Mouse (Mus musculus) intestine, embryonic 16.5 days (tissue): ENCODE measurements at regions not wholly inside any gene's neighbourhood (a gene's known extent, or its start where the extent isn't known, plus 50 kb on each side); places are given as distances from the start of the nearest gene placed in this dataset.

Source experiments
- ATAC-seq: fragments of 200-750 bp; cut with Nextera tagmentation; 2 replicates; pipeline ENCODE4 v1.8.0; 2017; ENCODE audit warnings: moderate TSS enrichment, moderate library complexity
- H3K27ac ChIP-seq: fragments of 300-500 bp; sonication (generic); 2 replicates; pipeline ENCODE4 v1.5.1; 2014; ENCODE audit warnings: mild to moderate bottlenecking, low read length
- H3K27me3 ChIP-seq: fragments of 300-500 bp; sonication (generic); replicated peaks from 2 replicates; pipeline ENCODE4 v1.6.1; 2014; ENCODE audit warnings: low read length, control low read depth, mixed read lengths; ENCODE audit not compliant: control insufficient read depth, insufficient read depth
- H3K36me3 ChIP-seq: fragments of 300-500 bp; sonication (generic); 2 replicates; pipeline ENCODE4 v1.6.1; 2014; ENCODE audit warnings: low read length, control low read depth; ENCODE audit not compliant: control insufficient read depth, insufficient read depth
- H3K4me1 ChIP-seq: fragments of 300-500 bp; sonication (generic); 2 replicates; pipeline ENCODE4 v1.6.1; 2014; ENCODE audit warnings: low read length, control low read depth, mixed read lengths; ENCODE audit not compliant: control insufficient read depth, insufficient read depth
- H3K4me2 ChIP-seq: fragments of 300-500 bp; sonication (generic); 2 replicates; pipeline ENCODE4 v1.6.1; 2014; ENCODE audit warnings: low read depth, low read length, control low read depth
- H3K4me3 ChIP-seq: fragments of 300-500 bp; sonication (generic); 2 replicates; pipeline ENCODE4 v1.5.1; 2014; ENCODE audit warnings: mild to moderate bottlenecking, low read length
- H3K9ac ChIP-seq: fragments of 300-500 bp; sonication (generic); 2 replicates; pipeline ENCODE4 v1.6.1; 2014; ENCODE audit warnings: low read depth, low read length
- H3K9me3 ChIP-seq: fragments of 300-500 bp; sonication (generic); 2 replicates; pipeline ENCODE4 v1.6.1; 2016; ENCODE audit warnings: low read length, control low read depth; ENCODE audit not compliant: control insufficient read depth
- WGBS: fragments of 180-500 bp; shearing (Covaris S2); extraction: QIAGEN DNeasy Blood & Tissue Kit; methylation state at CpG from one replicate; pipeline ENCODE4 v1.1.7; 2014; 5-methylcytosine and 5-hydroxymethylcytosine counted together

- Histone ChIP-seq H3K4me3 (no peak overlapping the region), H3K27me3 (no peaks in the 10 kb centered on the region), H3K4me2 (no peak overlapping the region), H3K4me1 (no peaks in the 10 kb centered on the region), H3K36me3 (no peaks in the 10 kb centered on the region), H3K9ac (no peak overlapping the region), H3K9me3 (no peaks in the 10 kb centered on the region), H3K27ac (no peak overlapping the region)
- 74% methylated on average over 2 of the region's 2 CpGs for WGBS
- ATAC-seq, result no peak
Observed at GRCm38 (mm10) chr9:84896073-84896472, 416.5 kb upstream of the Gm11114 start.

GRCm38 (mm10) chr9:84900643-84901042 lies 411.9 kb upstream of the Gm11114 start:
- Histone ChIP-seq H3K9ac (no peak overlapping the region), H3K27ac (no peak overlapping the region), H3K9me3 (no peaks in the 10 kb centered on the region), H3K4me1 (no peaks in the 10 kb centered on the region), H3K27me3 (no peaks in the 10 kb centered on the region), H3K4me2 (no peak overlapping the region), H3K36me3 (no peaks in the 10 kb centered on the region), H3K4me3 (no peak overlapping the region)
- no peak for ATAC-seq
- 25% methylated on average over 2 of the region's 2 CpGs for WGBS

- no peak for ATAC-seq
- Histone ChIP-seq H3K4me2 (no peak overlapping the region), H3K4me3 (no peak overlapping the region), H3K27me3 (no peaks in the 10 kb centered on the region), H3K4me1 (no peaks in the 10 kb centered on the region), H3K36me3 (no peaks in the 10 kb centered on the region), H3K9ac (no peak overlapping the region), H3K27ac (no peak overlapping the region), H3K9me3 (no peaks in the 10 kb centered on the region)
- 56% methylated on average over 3 of the region's 3 CpGs for WGBS
Observed at GRCm38 (mm10) chr9:84906244-84906643, 406.3 kb upstream of the Gm11114 start.

GRCm38 (mm10) chr9:84913321-84913720 lies 399.3 kb upstream of the Gm11114 start:
- no peak overlapping the region for H3K9ac ChIP-seq
- H3K27me3 ChIP-seq, result no peaks in the 10 kb centered on the region
- H3K4me2 ChIP-seq, result no peak overlapping the region
- no peaks in the 10 kb centered on the region for H3K4me1 ChIP-seq
- H3K4me3 ChIP-seq, result no peak overlapping the region
- H3K36me3 ChIP-seq, result no peaks in the 10 kb centered on the region
- no peaks in the 10 kb centered on the region for H3K9me3 ChIP-seq
- no peak for ATAC-seq
- H3K27ac ChIP-seq, result no peak overlapping the region
- WGBS, result 94% methylated on average over 1 of the region's 1 CpGs

GRCm38 (mm10) chr9:84922306-84922705 lies 390.3 kb upstream of the Gm11114 start:
- Histone ChIP-seq H3K4me3 (no peak overlapping the region), H3K4me1 (no peaks in the 10 kb centered on the region), H3K27me3 (no peaks in the 10 kb centered on the region), H3K36me3 (no peaks in the 10 kb centered on the region), H3K9me3 (no peaks in the 10 kb centered on the region), H3K9ac (no peak overlapping the region), H3K4me2 (no peak overlapping the region), H3K27ac (no peak overlapping the region)
- WGBS, result 56% methylated on average over 4 of the region's 4 CpGs
- peak; percentile 95 for ATAC-seq

GRCm38 (mm10) chr9:84923966-84924365 lies 388.6 kb upstream of the Gm11114 start:
- Histone ChIP-seq H3K9me3 (no peaks in the 10 kb centered on the region), H3K27ac (no peak overlapping the region), H3K4me1 (no peaks in the 10 kb centered on the region), H3K4me3 (no peak overlapping the region), H3K27me3 (no peaks in the 10 kb centered on the region), H3K4me2 (no peak overlapping the region), H3K9ac (no peak overlapping the region), H3K36me3 (no peaks in the 10 kb centered on the region)
- WGBS, result 81% methylated on average over 8 of the region's 8 CpGs
- no peak for ATAC-seq

GRCm38 (mm10) chr9:84936291-84937055 lies 376.1 kb upstream of the Gm11114 start:
- Histone ChIP-seq H3K27me3 (no peaks in the 10 kb centered on the region), H3K4me3 (no peak overlapping the region), H3K9ac (no peak overlapping the region), H3K27ac (no peak overlapping the region), H3K4me1 (no peaks in the 10 kb centered on the region), H3K36me3 (no peaks in the 10 kb centered on the region), H3K4me2 (no peak overlapping the region), H3K9me3 (no peaks in the 10 kb centered on the region)
- WGBS, result 85% methylated on average over 2 of the region's 2 CpGs
- ATAC-seq, result no peak

GRCm38 (mm10) chr9:84966558-84967154 lies 345.9 kb upstream of the Gm11114 start:
- Histone ChIP-seq H3K27me3 (no peaks in the 10 kb centered on the region), H3K27ac (no peak overlapping the region), H3K4me3 (no peak overlapping the region), H3K36me3 (no peaks in the 10 kb centered on the region), H3K4me1 (no peaks in the 10 kb centered on the region), H3K9me3 (no peaks in the 10 kb centered on the region), H3K9ac (no peak overlapping the region), H3K4me2 (no peak overlapping the region)
- ATAC-seq, result no peak
- 92% methylated on average over 11 of the region's 11 CpGs for WGBS

GRCm38 (mm10) chr9:84969975-84970608 lies 342.5 kb upstream of the Gm11114 start:
- no peaks in the 10 kb centered on the region for H3K4me1 ChIP-seq
- 89% methylated on average over 3 of the region's 3 CpGs for whole genome bisulfite sequencing
- no peak overlapping the region for H3K9ac ChIP-seq
- H3K9me3 ChIP-seq, result no peaks in the 10 kb centered on the region
- H3K36me3 ChIP-seq, result no peaks in the 10 kb centered on the region
- no peak overlapping the region for H3K4me3 ChIP-seq
- H3K27ac ChIP-seq, result no peak overlapping the region
- ATAC-seq, result no peak
- no peak overlapping the region for H3K4me2 ChIP-seq
- no peaks in the 10 kb centered on the region for H3K27me3 ChIP-seq
